ENCODE assay signal across 12 mouse cellular contexts in the genomic region with DNA sequence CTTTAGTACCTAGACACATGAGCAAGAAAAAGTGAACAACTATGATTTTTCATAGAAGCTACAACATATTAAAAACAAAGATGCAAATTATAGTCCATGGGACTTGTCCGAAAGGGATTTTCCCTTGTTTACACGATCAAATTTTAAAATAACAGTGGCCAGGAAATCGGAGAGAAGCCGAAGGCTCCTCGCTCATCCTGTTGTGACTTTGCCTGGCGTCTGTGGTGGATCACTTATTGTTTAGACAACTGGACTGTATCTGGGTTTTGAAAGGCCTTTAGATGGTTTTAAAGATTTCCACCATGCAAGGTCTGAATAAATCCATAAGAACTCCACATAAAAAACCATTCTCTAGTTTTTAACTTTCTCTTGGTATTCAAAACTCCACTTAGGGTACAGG. TPM values are rescaled to one million over a fixed set of nuclear protein-coding genes. Genes with fewer than 3 reads are reported as not detected.
DNase-seq lines count a peak whose midpoint lies in the region; ATAC-seq and TF ChIP-seq lines count a peak whose summit lies in the region.
"Had no signal": no experiment of that assay in that cellular context is flagged by ENCODE, and none has a peak within 500 bp of the region (broad histone marks: within the 10 kb centered on the region; RNA-seq: fewer than 3 reads in every experiment).

No protein-coding gene starts in this region.

- H3K4me2 ChIP-seq in limb, embryonic 13.5 days (replicated peaks), result peak overlapping the region; percentile 14; the same call in 1 of the 2 replicates
- H3K4me2 ChIP-seq in hindbrain, embryonic 16.5 days (ENCODE audit: low read length), result peak overlapping the region; percentile 37

- H3K9ac ChIP-seq in limb, embryonic 13.5 days, result no peak overlapping the region
- no peak overlapping the region for H3K9ac ChIP-seq in hindbrain, embryonic 16.5 days (ENCODE audit: low read depth, low read length)
- H3K9ac ChIP-seq: forebrain, embryonic 15.5 days had no signal

- H3K27me3 ChIP-seq in limb, embryonic 13.5 days, result no peaks in the 10 kb centered on the region
- H3K27me3 ChIP-seq in limb, embryonic 10.5 days (ENCODE audit: low read depth, poor library complexity, severe bottlenecking), result 0 out of 2 replicates have a peak, but pooled peaks cover 6% of the 10 kb centered on the region
- H3K27me3 ChIP-seq in heart, embryonic 10.5 days (ENCODE audit: insufficient read depth, poor library complexity, severe bottlenecking), result no peaks in the 10 kb centered on the region
- no peaks in the 10 kb centered on the region for H3K27me3 ChIP-seq in hindbrain, embryonic 16.5 days (replicated peaks; ENCODE audit: control insufficient read depth, insufficient read depth, low read length)
- H3K27me3 ChIP-seq in thymus, adult 2 months (ENCODE audit: control insufficient read depth, insufficient read depth, low read length), result no peaks in the 10 kb centered on the region
- H3K27me3 ChIP-seq: forebrain, embryonic 15.5 days had no signal

- WGBS in limb, embryonic 13.5 days, result 86% methylated on average over 6 of the region's 6 CpGs
- WGBS in limb, embryonic 10.5 days, result 84% methylated on average over 6 of the region's 6 CpGs
- 68% methylated on average over 6 of the region's 6 CpGs for WGBS in heart, embryonic 10.5 days
- WGBS in hindbrain, embryonic 16.5 days, result 79% methylated on average over 6 of the region's 6 CpGs
- WGBS in thymus, adult 2 months, result 88% methylated on average over 6 of the region's 6 CpGs

- no peak overlapping the region for H3K4me3 ChIP-seq in limb, embryonic 13.5 days
- no peak overlapping the region for H3K4me3 ChIP-seq in limb, embryonic 10.5 days
- peak overlapping the region; percentile 88 for H3K4me3 ChIP-seq in heart, embryonic 10.5 days
- H3K4me3 ChIP-seq in hindbrain, embryonic 16.5 days (ENCODE audit: low read length), result peak overlapping the region; percentile 6; the same call in 1 of the 2 replicates
- no peak overlapping the region for H3K4me3 ChIP-seq in thymus, adult 2 months (ENCODE audit: control insufficient read depth, insufficient read depth, low read length)

- H3K4me1 ChIP-seq in limb, embryonic 13.5 days, result 0 out of 2 replicates have a peak, but pooled peaks cover 4% of the 10 kb centered on the region
- H3K4me1 ChIP-seq in limb, embryonic 10.5 days, result peaks cover 13% of the 10 kb centered on the region
- peaks cover 9% of the 10 kb centered on the region; the same call in 1 of the 2 replicates for H3K4me1 ChIP-seq in heart, embryonic 10.5 days
- peaks cover 9% of the 10 kb centered on the region for H3K4me1 ChIP-seq in hindbrain, embryonic 16.5 days (ENCODE audit: control insufficient read depth, insufficient read depth, low read depth, low read length)
- peaks cover 5% of the 10 kb centered on the region for H3K4me1 ChIP-seq in thymus, adult 2 months (replicated peaks; ENCODE audit: control insufficient read depth, insufficient read depth, low read length)

- TF ChIP-seq CTCF in thymus, adult 2 months (IDR thresholded peaks at IDR 0.05; ENCODE audit: borderline replicate concordance, control insufficient read depth, extremely low read depth, insufficient read depth, low read length, poor library complexity), result no peak

- H3K36me3 ChIP-seq in limb, embryonic 13.5 days, result no peaks in the 10 kb centered on the region
- H3K36me3 ChIP-seq in limb, embryonic 10.5 days, result no peaks in the 10 kb centered on the region
- H3K36me3 ChIP-seq in heart, embryonic 10.5 days, result no peaks in the 10 kb centered on the region
- H3K36me3 ChIP-seq in hindbrain, embryonic 16.5 days (ENCODE audit: control insufficient read depth, insufficient read depth, low read length), result no peaks in the 10 kb centered on the region
- H3K36me3 ChIP-seq in thymus, adult 2 months (ENCODE audit: control insufficient read depth, insufficient read depth, low read length), result no peaks in the 10 kb centered on the region
- H3K36me3 ChIP-seq: forebrain, embryonic 15.5 days; liver, embryonic 13.5 days had no signal

- ATAC-seq in limb, embryonic 13.5 days (ENCODE audit: low FRiP score, low read depth), result no peak
- ATAC-seq in hindbrain, embryonic 16.5 days, result no peak
- ATAC-seq: forebrain, embryonic 15.5 days; inflammation-experienced regulatory T-cells, adult 6 months had no signal

- no peak overlapping the region for H3K27ac ChIP-seq in limb, embryonic 13.5 days
- H3K27ac ChIP-seq in limb, embryonic 10.5 days, result no peak overlapping the region
- no peak overlapping the region for H3K27ac ChIP-seq in heart, embryonic 10.5 days
- H3K27ac ChIP-seq in hindbrain, embryonic 16.5 days (ENCODE audit: low read depth, low read length), result no peak overlapping the region
- no peak overlapping the region for H3K27ac ChIP-seq in thymus, adult 2 months (ENCODE audit: control insufficient read depth, insufficient read depth, low read length)
- H3K27ac ChIP-seq: forebrain, embryonic 15.5 days; liver, embryonic 13.5 days had no signal

- no peak for DNase-seq in limb, embryonic 10.5 days (ENCODE audit: low spot score)
- no peak for DNase-seq in heart, embryonic 10.5 days (ENCODE audit: low spot score)
- DNase-seq in lung, postnatal 36 days, result peak; percentile 51
- no peak for DNase-seq in B cell, adult 2 months
- DNase-seq in thymus, adult 2 months, result no peak
- no peak for DNase-seq in cerebellum, postnatal 10 days
- DNase-seq: cerebellum, postnatal 14 days; liver, embryonic 13.5 days had no signal

- no peak for TF ChIP-seq POLR2A in thymus, adult 2 months (IDR thresholded peaks at IDR 0.05; ENCODE audit: control insufficient read depth, extremely low read depth, insufficient read depth, low read length, poor library complexity)

- H3K9me3 ChIP-seq in limb, embryonic 13.5 days, result no peaks in the 10 kb centered on the region
- no peaks in the 10 kb centered on the region for H3K9me3 ChIP-seq in limb, embryonic 10.5 days (replicated peaks)
- no peaks in the 10 kb centered on the region for H3K9me3 ChIP-seq in heart, embryonic 10.5 days
- no peaks in the 10 kb centered on the region for H3K9me3 ChIP-seq in hindbrain, embryonic 16.5 days (ENCODE audit: control insufficient read depth, low read length)
- H3K9me3 ChIP-seq: forebrain, embryonic 15.5 days; liver, embryonic 13.5 days had no signal

RNA-seq across cellular contexts. Expression of a gene that starts 1.6 kb away (rescaled TPM):
- polyA plus RNA-seq in limb, embryonic 13.5 days (2015; fragmentation: Nextera tagmentation; extraction: Ambion mirVana), result 10.8 and 10.9 TPM in 2 replicates
- polyA plus RNA-seq in limb, embryonic 10.5 days (2016; fragmentation: Nextera tagmentation; extraction: Ambion mirVana), result 3.3 and 5.9 TPM in 2 replicates
- polyA plus RNA-seq in heart, embryonic 10.5 days (2016; fragmentation: Nextera tagmentation; extraction: Ambion mirVana), result 9.8 and 15.1 TPM in 2 replicates
- 24.4 and 26.8 TPM in 2 replicates for polyA plus RNA-seq in hindbrain, embryonic 16.5 days (2015; fragmentation: Nextera tagmentation; extraction: Ambion mirVana)
- polyA plus RNA-seq in thymus, adult 2 months (2012; rRNA removed), result 4.1 and 6.0 TPM in 2 replicates

Comparison
In these comparisons a context has a peak if more than half of its experiments do, and no peak if none do; other contexts are left out.
1. H3K4me3 ChIP-seq: peak in heart, embryonic 10.5 days (single experiment) and hindbrain, embryonic 16.5 days (single experiment); none in limb, embryonic 13.5 days (single experiment), limb, embryonic 10.5 days (single experiment) and thymus, adult 2 months (single experiment).